Mouse (Mus musculus) gastrocnemius, postnatal 10 days (tissue): Measurements from ENCODE around the gene Akt1s1. TPM values are rescaled to one million over a fixed set of nuclear protein-coding genes. Genes with fewer than 3 reads are reported as not detected.

Experiments used
- DNase-seq: peaks from one replicate; pipeline ENCODE4 v3.0.0; 2021; ENCODE audit warnings: mixed read lengths
- long read RNA-seq, 2 experiments: library from polyadenylated mRNA; stranded (forward); transcript quantifications; one replicate each; pipeline ENCODE4 v2.0.0; 2021
- total RNA-seq, 2 experiments: library from RNA; stranded (reverse); gene quantifications; 2 replicates each; pipeline ENCODE4 v1.2.3; 2021

The Akt1s1 gene
- total RNA-seq = 10 to 100 TPM; 84.2 to 86.4 TPM
- long read RNA-seq, experiment 1, transcript Akt1s1-203 (5 exons, 1,160 nt) = minor isoform, 21 of 80 reads
- long read RNA-seq, experiment 1, transcript Akt1s1-204 (5 exons, 1,812 nt) = major isoform, 27 of 80 reads
- long read RNA-seq, experiment 1, partial matches to known transcripts = 8 of 80 reads
- long read RNA-seq, experiment 1, other reads (novel, unspliced or antisense) = 22 of 80 reads
- long read RNA-seq, experiment 2, transcript Akt1s1-203 (5 exons, 1,160 nt) = minor isoform, 19 of 76 reads
- long read RNA-seq, experiment 2, transcript Akt1s1-204 (5 exons, 1,812 nt) = major isoform, 32 of 76 reads
- long read RNA-seq, experiment 2, partial matches to known transcripts = 9 of 76 reads
- long read RNA-seq, experiment 2, other reads (novel, unspliced or antisense) = 16 of 76 reads

DNA sequence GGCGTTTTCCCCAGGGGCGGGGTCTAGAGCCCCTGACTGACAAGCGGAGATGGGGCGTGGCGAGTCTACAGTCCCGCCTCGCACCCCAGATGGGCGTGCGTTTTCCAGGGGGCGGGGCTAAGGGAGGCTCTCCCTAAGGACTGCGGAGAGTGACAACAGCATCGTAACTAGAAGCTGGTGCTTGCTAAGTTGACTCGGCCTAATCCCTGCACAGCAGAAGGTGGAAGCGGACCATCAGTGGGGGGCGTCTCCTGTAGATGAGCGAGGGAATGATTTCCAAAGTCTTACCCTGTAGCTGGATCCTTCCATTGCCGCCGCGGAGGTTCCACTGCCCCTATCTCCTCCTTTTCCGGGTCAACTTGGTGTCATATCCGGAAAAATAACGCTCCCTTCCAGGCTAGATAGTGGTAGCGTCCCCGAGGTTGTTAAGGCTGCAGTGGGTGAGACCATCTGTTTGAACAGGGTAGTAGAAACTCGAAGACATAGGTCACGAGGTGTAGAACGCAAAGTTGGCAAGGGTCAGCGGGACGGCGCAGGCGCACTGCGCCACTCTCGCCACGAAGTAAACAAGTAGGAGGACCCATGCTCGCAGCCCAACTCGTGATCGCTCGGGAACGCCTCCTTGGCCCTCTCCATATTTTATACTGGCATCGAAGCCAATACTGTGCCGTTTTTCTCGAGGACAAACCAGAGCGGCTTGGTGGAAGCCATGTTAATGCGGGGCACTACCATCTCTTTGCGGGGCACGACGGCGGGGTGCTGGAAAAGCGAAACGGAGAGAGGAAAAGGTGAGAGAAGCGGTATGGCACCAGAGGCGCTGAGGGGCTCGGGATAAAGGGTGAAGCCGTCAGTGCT is at the start of gene Akt1s1, which contains the start of gene Tbc1d17:
TSS of gene Akt1s1 (plus strand) at position 431 of the 855 bp plus-strand sequence.
TSS of gene Tbc1d17 (minus strand) at position 519 of the 855 bp plus-strand sequence.
- peak; percentile 98 for DNase-seq

DNA sequence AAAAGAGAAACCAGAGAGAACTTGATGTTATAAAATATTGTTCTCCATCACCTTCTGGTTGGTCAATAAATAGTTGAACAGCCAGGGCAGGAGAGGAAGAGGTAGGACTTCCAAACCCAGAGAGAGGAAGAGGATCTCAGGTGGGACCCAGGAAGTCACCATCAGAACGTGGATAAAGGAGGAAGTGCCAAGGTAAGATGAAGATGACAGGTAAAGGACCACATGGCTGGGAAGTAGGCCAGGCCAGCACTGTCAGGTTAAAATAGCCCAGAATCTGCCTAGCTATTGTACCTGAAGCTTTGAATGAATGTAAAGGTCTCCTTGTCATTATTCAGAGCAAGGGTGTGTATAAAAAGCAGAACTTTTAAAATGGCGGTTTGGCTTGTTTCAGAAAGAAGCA is 39.9 kb upstream of the Akt1s1 start:
- no peak for DNase-seq

DNA sequence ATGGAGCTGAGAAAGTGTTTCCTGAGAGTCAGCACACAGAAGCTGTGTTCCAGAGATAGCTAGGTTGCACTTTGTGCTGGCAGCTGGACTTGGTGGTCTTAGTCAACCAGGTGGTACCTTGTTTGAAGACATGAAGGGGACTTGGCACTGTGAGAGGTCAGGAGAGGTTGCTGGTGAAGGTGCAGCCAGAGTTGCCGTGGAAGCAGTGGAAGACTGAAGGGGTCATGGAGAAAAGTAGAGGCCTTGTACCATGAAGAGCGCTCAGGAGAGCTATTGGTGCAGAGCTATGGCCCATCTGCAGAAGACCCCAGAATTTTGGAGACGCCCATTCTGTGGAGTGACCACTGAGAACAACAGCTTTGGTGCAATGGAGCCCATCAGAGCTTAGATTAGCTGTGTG is 39.3 kb upstream of the Akt1s1 start:
- DNase-seq = no peak

DNA sequence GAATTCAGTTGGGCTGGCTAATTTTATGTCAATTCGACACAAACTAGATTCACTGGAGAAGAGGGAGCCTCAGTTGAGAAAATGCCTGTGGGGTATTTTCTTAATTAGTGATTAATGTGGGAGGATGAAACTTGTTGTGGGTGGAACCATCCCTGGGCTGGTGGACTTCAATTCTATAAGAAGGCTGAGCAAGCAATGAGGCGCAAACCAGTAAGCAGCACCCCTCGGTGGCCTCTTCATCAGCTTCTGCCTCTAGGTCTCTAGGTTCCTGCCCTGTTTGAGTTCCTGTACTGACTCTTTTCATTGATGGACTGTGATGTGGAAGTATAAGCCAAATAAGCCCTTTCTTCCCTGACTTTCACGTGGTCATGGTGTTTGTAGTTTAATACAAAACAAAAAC is 38.4 kb upstream of the Akt1s1 start:
- no peak for DNase-seq

DNA sequence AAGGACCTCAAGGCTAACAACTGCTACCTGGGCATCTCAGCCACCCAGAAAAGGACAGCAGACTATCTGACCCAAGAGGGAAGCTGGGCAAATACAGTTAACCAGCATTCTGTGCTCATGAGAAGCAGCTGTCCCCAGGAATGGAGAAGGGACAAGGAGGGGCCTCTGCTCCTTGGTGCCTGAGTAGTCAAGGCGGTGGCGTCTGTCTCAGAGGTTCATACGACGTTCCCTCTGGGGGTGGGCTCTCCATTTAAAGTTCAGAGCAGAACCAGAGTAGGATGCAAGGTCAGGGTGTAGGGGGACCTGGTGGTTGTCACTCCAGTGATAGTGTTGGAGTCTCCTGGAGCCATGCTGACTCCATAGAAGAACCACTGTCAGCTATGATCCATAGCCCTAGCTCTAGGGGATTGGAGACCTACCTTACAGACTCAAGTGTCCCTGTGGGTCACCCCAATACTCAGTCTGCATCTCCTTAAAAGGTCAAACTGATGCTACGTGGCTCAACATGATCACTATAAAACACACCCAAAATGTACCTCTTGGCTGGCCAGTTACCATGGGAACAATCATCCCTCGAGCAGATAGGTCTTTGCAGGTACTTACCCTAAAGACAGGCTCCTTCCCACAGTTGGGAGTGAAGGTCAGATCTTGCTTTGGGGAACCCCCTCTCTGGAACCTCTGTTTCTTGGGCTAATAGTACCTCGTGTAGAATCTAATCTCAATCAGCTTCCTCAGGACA is 37.8 kb upstream of the Akt1s1 start:
- no peak for DNase-seq

DNA sequence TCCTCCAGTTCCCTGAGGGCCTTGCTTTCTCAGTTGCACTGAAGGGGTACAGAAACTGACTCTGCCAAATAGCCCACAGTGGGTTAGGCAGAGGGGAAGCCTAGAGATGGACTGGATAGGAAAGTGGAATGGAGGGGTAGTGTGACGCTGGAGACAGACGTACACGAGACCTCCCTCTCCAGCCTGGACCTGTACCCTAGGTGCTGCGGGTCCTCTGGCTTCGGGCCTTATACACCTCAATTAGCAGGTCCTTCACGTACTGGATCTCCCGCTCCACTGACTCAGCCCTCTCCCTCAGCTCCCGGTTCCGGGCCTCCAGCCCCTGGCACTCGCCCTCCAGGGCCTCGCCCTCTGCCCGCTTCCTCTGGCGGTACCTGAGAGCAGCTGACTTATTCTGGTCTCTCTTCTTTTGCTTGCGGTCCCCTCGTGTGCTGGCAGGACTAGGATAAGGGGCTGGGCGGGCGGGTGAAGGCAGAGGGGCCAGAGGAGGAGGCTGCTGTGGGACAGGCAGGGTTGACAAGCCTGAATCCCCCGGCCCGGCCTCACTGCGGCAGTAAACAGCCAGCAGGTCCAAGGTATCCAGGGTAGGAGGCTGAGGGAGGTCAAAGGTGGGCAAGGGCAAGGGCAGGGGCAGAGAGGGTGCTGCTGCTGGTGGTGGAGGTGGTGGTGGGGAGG is 36.0 kb upstream of the Akt1s1 start:
- peak; percentile 5 for DNase-seq

DNA sequence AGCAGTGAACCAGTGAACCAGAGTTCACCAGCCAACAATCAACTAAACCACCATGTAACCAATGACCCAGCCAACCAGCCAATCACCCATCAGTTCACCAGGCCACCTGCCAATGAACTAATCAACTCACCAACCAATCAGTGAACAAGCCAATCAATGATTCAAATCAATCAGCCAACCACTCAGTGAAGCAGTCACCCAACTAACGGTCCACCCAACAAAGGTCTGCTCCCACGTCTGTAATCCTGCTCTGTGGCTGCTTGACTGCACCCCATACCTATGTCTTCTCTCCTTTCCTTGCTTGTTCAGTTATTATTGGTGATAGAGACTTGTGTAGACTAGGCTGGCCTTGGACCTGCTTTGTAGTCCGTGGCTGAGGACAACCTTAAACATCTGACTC is 34.8 kb upstream of the Akt1s1 start:
- DNase-seq = peak; percentile 1

DNA sequence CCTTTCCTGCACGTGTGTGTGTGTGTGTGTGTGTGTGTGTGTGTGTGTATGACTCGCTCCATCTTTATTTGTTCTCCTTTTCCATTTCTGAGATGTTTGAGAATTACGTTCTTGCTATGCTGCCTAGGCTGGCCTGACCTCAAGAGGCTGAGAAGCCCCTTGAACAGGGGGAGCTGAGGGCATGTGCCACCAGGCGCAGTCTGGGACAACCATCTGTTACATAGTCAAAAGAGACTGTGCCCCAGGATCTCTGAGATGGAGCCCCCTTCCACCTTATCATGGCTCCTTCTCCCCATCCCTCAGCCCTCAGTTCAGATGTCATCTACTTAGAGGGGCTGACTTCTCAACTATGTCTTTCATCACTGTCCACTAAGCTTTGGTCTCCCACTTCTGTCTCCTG is 34.4 kb upstream of the Akt1s1 start:
- no peak for DNase-seq

DNA sequence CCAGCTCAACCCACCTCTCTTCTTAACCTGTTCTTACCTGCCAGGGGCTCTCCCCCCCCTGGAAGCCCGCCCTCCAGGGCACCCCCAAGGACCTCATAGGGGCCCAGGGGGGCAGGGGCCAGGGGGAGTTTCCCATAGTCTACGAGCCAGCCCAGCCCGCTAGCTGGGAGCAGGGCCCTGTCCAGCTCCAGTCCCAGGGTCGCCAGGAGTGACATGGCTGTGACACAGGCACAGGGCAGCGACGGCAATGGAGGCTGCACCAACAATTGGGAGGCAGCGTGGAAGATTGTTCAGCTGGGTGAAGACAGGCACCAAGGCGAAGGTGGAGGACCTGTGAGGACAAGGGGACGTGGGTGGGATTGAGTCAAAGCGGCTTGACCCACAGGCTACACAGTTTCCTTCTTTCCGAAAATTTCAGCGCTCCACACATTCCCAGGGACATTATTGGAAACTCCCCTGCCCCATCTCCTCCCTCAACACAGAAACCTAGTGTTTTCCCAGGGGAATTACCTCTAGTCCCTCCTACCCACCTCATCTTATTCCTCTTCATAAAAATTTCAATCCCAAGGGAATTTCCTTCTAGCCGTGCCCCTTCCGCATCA is 33.7 kb upstream of the Akt1s1 start:
- peak; percentile 22 for DNase-seq

DNA sequence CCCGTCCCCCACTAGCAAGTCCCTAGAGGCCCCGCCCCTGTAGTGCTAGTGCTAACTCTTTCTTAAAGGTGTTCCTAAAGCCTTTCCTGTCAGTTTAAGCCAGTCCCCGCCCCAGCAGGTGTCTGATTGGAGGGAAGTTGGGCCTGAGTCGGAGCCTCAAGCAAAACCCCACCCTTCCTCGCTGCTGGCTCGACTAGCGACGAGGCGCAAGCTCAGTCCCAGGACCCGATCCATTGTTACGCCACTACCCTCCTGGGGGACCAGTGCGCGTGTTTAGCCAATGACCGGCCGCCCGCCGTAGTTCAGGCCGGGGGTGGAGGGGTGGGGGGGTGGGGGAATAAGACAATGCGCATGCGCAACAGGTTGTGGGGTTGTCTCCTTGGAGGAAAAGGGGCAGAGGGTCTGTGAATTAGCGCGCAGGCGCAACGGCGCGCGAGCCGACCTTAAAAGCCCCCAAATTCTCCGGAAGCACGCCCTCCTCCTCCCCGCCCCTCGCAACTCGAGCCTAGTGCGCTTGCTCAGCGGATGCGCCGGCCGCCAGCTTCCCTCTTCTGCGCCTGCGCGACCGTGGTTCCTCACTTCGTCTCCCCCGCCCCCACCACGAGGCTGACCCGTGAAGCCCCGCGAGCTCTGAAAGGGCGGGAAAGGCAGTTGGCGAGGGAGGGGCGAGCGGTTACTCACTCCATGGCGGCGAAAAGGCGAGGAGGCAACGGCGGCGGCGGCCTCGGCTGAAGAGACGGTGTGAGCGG is 32.9 kb upstream of the Akt1s1 start, which contains the start of the genes Nup62 and Il4i1:
TSS of gene Nup62 (plus strand) at position 368 of the 749 bp plus-strand sequence.
TSS of gene Il4i1 (plus strand) at position 667 of the 749 bp plus-strand sequence.
- DNase-seq = peak; percentile 100

DNA sequence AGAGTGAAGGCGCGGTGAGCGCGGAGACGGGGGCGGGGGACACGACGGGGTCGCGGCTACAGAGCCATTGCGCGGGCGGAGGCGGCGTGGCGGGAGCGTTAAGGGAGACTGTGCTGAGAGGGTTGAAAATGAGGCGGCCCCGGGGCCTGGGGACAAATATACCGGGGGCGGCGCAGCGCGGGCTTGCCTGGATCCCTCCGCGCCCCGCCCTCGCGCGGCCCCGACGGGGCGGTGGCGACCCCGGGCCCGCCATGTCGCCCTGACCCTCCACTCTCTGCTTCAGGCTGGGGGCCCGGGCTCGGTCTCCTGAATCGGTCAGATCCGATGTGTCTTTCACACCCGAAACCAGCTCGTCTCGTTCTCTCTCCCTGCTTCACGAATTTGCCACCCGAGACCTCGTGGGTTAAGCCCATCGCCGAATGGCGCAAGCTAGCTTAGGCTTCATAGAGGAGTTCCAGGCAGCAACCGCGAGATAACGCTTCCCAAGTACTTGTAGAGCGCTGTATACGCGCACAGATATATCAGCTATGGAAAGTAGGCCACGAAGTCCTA is 32.2 kb upstream of the Akt1s1 start, which contains the start of gene Atf5:
TSS of gene Atf5 (minus strand) at position 189 of the 552 bp plus-strand sequence.
- peak; percentile 77 for DNase-seq

DNA sequence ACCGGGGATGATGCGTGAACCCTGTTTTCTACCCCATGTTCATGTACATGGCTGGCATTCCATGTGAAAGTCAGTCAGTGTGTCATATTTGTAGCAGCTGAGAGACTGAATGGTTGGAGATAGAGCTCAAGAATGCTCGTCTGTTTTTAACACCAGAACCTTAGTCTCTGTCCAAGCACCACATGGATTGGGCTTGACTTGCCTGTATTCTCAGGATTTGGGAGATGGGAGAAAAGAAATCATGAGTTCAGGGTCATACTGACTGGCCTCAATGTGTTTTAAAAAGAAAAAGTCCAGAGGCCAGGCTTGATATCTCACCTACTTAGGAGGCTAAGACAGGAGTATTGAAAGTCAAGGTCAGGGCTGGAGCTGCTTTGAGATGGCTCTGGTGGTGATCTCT is 31.4 kb upstream of the Akt1s1 start:
- DNase-seq = peak; percentile 1

DNA sequence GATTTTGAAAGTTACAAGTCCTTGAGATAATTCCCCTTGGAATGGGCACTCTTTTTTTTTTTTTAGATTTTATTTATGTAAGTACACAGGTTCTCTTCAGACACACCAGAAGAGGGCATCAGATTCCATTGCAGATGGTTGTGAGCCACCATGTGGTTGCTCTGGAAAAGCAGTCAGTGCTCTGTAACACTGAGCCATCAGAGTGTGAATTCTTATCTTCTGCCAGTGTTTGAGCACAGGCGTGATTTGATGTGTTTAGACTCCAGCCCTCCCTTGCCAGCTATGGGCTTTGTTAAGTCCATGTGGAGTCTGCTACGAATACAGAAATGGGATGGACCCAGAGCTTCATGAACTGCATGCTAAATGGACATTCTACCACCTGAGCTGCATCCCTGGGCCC is 30.6 kb upstream of the Akt1s1 start:
- DNase-seq = peak; percentile 4

DNA sequence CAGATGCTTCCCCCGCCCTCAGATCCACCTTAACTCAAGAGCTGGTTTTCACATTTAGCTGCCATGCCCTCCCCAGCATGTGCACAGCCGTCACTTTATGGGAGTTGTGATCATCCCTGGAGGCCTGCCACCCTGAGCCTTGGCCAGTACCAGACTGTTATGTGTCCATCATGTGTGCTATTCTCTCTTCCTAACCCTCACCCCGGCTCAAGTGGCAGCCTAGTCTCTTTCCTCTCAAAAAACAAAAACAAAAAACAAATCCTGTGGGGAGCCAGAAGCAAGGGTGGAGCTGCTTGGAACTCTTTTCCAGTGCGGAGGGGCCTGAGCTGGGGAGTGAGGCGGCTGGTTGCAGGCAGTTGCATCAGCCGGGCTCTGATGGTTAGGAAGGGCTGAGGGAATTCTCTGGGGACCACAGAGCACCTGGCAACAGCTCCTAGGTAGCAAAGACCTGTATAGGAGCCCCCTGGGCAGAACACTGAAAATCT is 30.0 kb upstream of the Akt1s1 start:
- peak; percentile 63 for DNase-seq

DNA sequence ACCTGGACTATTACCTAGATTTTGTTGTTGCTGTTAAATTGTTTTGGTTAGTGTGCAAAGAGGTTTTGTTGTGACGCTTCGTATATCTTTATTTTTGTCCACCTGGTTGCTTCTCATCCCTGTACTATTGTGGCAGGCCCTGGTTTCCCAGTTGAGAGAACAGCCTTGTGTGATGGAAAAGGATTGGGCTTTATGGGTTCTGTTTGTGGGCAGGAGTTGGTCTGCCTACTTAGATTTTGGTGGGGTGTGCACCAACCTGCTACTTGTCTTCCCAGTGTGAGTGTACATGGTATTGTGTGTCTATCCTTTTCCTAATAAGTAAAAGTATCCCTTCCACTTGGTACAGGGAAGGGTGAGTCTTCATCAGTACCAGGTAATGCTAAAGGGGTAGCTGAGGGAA is 29.4 kb upstream of the Akt1s1 start:
- peak; percentile 1 for DNase-seq

DNA sequence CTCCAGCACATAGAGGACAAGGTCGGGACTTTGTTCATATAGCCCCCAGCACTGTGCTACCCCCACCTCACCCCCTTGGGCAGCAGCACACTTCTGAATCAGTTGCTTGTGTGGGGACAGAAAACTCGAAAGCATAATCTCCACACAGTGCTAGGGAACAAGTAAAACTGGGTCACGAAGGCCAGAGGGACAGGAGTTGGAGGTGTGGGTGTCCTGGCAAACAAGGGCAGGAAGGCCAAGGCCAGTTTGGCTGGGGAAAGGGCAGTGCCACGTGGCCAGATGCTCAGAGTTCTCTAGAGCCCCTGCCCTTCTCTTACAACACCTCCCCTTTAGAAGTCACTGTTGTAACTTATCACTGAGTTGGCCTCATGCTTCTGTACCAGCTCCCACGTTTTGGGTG is 28.9 kb upstream of the Akt1s1 start:
- peak; percentile 3 for DNase-seq

DNA sequence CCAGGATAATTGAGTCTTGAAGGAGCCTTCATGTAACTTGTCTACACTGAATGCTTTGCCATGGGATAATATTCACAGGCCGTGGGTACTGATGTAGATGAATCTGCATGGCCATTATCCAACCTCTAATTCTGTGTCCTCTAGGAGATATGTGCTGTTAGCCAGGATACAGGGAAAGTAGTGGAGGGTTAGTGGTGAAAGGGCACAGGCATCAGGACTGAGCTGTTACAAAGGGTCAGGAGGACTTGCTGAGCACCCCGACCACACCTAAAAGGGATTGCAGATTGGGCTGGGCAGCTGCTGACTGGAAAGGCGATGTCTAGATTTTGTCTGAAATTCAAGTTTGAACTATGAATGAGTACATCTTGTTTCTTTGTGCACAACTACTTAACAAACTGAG is 28.3 kb upstream of the Akt1s1 start:
- peak; percentile 0 for DNase-seq

DNA sequence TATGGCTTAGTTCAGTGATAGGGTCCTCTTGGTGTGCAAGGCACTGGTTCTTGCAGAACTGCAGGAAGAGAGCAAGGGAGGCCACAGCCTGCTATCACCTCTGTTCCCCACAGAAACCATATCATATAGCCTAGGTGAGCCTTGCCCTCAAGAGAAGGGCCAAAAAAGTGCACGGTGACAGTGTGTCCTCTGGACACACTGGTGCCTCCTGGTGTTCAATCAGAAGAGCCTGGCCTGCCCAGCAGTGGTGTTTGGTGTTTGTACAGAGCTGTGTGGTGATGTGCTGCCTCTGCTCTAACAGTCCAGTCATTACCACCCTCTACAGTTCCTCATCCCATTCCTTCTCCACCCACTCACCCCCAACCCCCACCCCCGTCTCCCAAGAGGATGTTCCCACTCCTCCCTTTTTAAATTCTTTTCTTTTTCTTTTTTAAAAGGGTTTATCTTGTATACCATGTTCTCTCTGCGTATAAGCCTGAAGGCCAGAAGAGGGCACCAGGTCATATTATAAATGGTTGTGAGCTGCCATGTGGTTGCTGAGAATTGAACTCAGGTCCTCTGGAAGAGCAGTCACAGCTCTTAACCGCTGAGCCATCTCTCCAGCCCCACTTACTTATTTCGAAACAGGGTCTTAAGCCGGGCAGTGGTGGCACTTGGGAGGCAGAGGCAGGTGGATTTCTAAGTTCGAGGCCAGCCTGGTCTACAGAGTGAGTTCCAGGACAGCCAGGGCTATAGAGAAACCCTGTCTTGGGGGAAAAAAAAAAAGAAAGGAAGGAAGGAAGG is 26.9 kb upstream of the Akt1s1 start:
- peak; percentile 2 for DNase-seq

DNA sequence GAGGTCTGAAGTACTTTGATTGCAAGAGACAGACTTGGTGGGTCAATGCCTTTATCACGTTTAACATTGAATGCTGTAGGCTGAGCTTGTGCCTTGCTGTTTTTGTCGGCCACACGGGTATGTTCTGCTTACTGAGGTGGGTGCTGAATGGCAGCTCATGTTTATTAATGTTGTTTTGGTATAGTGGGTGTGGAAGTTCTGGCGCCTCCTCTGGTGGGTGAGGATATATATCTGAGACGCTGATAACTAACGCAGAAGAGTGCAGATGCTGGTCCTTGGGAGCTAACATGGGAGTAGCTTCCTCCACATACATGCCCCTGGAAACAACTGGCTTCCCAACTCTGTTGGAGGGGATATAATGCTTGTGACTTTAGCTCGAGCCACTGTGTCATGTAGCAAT is 25.4 kb upstream of the Akt1s1 start:
- no peak for DNase-seq
